Mouse (Mus musculus) layer of hippocampus, postnatal 36 days (tissue): ENCODE measurements around the gene Hirip3. TPM values are rescaled to one million over a fixed set of nuclear protein-coding genes. Genes with fewer than 3 reads are reported as not detected.
A peak's percentile ranks its signal among the peaks of the same experiment; 100 is the strongest.

Experiments used
- DNase-seq, 2 experiments: peaks; one replicate each; pipeline ENCODE4 v3.0.0; 2022
- total RNA-seq, 2 experiments: library from RNA; stranded (reverse); gene quantifications; 2 replicates each; pipeline ENCODE4 v1.2.3; 2021

The Hirip3 gene
- total RNA-seq = 10 to 100 TPM; 29.5 to 32.0 TPM

GRCm38 (mm10) chr7:126861429-126862130, at the start of gene Hirip3:
TSS of gene Hirip3 (plus strand) at chr7:126861972.
- peak; percentile 94 to 95 for DNase-seq

GRCm38 (mm10) chr7:126815726-126816222, 46.0 kb upstream of the Hirip3 start:
- DNase-seq = no peak

- no peak for DNase-seq
These were observed 45.3 kb upstream of the Hirip3 start for GRCm38 (mm10) chr7:126816494-126816893.

- DNase-seq = no peak
These were observed 44.2 kb upstream of the Hirip3 start for GRCm38 (mm10) chr7:126817595-126817994.

GRCm38 (mm10) chr7:126818818-126819217, 43.0 kb upstream of the Hirip3 start:
- DNase-seq = no peak

- peak; percentile 70 to 77 for DNase-seq
These were observed 39.8 kb upstream of the Hirip3 start for GRCm38 (mm10) chr7:126821835-126822511.

GRCm38 (mm10) chr7:126822741-126823140, 39.0 kb upstream of the Hirip3 start:
- no peak for DNase-seq

- no peak for DNase-seq
These were observed 38.5 kb upstream of the Hirip3 start for GRCm38 (mm10) chr7:126823202-126823711.

GRCm38 (mm10) chr7:126823940-126824339, 37.8 kb upstream of the Hirip3 start:
- DNase-seq = no peak

GRCm38 (mm10) chr7:126825403-126825802, 36.4 kb upstream of the Hirip3 start:
- DNase-seq = no peak

- DNase-seq = no peak
These were observed 35.8 kb upstream of the Hirip3 start for GRCm38 (mm10) chr7:126825952-126826351.

- no peak for DNase-seq
These were observed 30.2 kb upstream of the Hirip3 start, which contains the start of gene 4930451I11Rik for GRCm38 (mm10) chr7:126831539-126831938. TSS of gene 4930451I11Rik (minus strand) at chr7:126831639.

- DNase-seq = peak; percentile 71 to 72
These were observed 29.7 kb upstream of the Hirip3 start for GRCm38 (mm10) chr7:126832036-126832598.

GRCm38 (mm10) chr7:126833294-126833693, 28.5 kb upstream of the Hirip3 start:
- DNase-seq = no peak

- no peak for DNase-seq
These were observed 18.5 kb upstream of the Hirip3 start for GRCm38 (mm10) chr7:126843276-126843675.

- no peak for DNase-seq
These were observed 16.3 kb upstream of the Hirip3 start for GRCm38 (mm10) chr7:126845516-126845915.

GRCm38 (mm10) chr7:126847116-126847420, 14.7 kb upstream of the Hirip3 start, which contains the start of gene Doc2a:
TSS of gene Doc2a (plus strand) at chr7:126847416.
- no peak for DNase-seq

- DNase-seq = no peak
These were observed 14.1 kb upstream of the Hirip3 start for GRCm38 (mm10) chr7:126847421-126848398.

GRCm38 (mm10) chr7:126848794-126849193, 13.0 kb upstream of the Hirip3 start:
- no peak for DNase-seq

GRCm38 (mm10) chr7:126850161-126850560, 11.6 kb upstream of the Hirip3 start:
- no peak for DNase-seq

GRCm38 (mm10) chr7:126851192-126851591, 10.6 kb upstream of the Hirip3 start:
- DNase-seq = no peak

- DNase-seq = no peak
These were observed 8.3 kb upstream of the Hirip3 start for GRCm38 (mm10) chr7:126853454-126853853.
